Mouse (Mus musculus): ENCODE data around the gene Pccb. TPM values are rescaled to one million over a fixed set of nuclear protein-coding genes. Genes with fewer than 3 reads are reported as not detected.

Gene Pccb
- polyA plus RNA-seq, 1 experiment from 2014 or later: 22.7 TPM

- WGBS: 95% methylated on average over 8 of the region's 8 CpGs
- Histone ChIP-seq H3K27ac (replicated peaks) (no peak overlapping the region), H3K27me3 (no peaks in the 10 kb centered on the region), H3K9me3 (no peaks in the 10 kb centered on the region), H3K4me3 (no peak overlapping the region), H3K9ac (replicated peaks) (no peak overlapping the region), H3K4me2 (replicated peaks) (no peak overlapping the region), H3K36me3 (peaks cover 4% of the 10 kb centered on the region), H3K4me1 (no peaks in the 10 kb centered on the region)
- ATAC-seq (replicated peaks): no peak
Measured at GRCm38 (mm10) chr9:101002841-101003240, 31.9 kb downstream of the Pccb start.

DNA sequence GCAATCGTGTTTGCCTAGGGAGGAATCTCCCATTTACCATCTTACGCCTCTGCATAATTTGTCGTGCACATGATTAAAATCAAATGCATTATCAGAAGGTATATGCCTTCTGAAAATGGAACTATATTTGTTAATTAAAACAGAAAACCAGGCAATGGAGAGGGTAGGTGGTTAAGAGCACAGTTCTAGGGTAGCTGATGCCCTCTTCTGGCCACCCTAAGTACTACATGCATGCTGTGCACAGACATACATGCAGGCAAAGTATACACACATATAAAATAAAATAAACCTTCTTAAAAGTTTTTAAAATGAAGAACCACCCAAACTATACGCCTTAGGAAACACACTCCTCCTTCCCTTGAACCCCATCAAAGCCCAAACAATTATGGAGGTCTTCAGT lies 32.6 kb downstream of the Pccb start:
- H3K9me3 ChIP-seq: no peaks in the 10 kb centered on the region
- H3K4me2 ChIP-seq (replicated peaks): no peak overlapping the region
- H3K4me1 ChIP-seq: no peaks in the 10 kb centered on the region
- no peak overlapping the region for H3K4me3 ChIP-seq
- no peak overlapping the region for H3K9ac ChIP-seq (replicated peaks)
- 93% methylated on average over 4 of the region's 4 CpGs for WGBS
- H3K27ac ChIP-seq (replicated peaks): no peak overlapping the region
- ATAC-seq (replicated peaks): no peak
- peaks cover 4% of the 10 kb centered on the region for H3K36me3 ChIP-seq
- H3K27me3 ChIP-seq: no peaks in the 10 kb centered on the region

GRCm38 (mm10) chr9:100997138-100997537 lies 37.6 kb downstream of the Pccb start:
- Histone ChIP-seq H3K9ac (replicated peaks) (no peak overlapping the region), H3K9me3 (no peaks in the 10 kb centered on the region), H3K4me1 (no peaks in the 10 kb centered on the region), H3K27ac (replicated peaks) (no peak overlapping the region), H3K4me3 (no peak overlapping the region), H3K4me2 (replicated peaks) (no peak overlapping the region), H3K27me3 (no peaks in the 10 kb centered on the region), H3K36me3 (peaks cover 10% of the 10 kb centered on the region)
- no peak for ATAC-seq (replicated peaks)
- WGBS: 96% methylated on average over 2 of the region's 2 CpGs

DNA sequence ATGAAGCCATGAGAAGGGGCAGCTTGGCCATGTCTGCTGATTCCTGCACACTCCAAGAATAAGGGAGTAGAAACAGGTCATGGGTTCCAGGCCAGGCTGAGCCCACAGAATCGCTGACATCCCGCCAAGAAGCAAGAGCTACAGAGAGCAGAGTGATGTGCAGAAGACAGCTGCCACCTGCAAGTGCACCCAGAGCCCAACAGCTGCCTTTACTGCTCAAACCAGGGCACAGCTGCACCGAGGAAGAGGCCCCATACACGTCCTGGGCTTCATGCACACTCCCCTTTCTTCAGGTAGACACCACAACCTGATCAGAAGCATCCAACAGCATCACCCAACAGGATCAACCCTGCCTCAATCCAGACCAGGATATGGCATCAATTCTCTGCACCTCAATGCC lies 40.8 kb downstream of the Pccb start:
- Histone ChIP-seq H3K36me3 (peaks cover 15% of the 10 kb centered on the region), H3K4me3 (no peak overlapping the region), H3K27ac (replicated peaks) (no peak overlapping the region), H3K27me3 (no peaks in the 10 kb centered on the region), H3K9me3 (peaks cover 8% of the 10 kb centered on the region; the same call in 1 of the 2 replicates), H3K4me2 (replicated peaks) (no peak overlapping the region), H3K4me1 (no peaks in the 10 kb centered on the region), H3K9ac (replicated peaks) (no peak overlapping the region)
- ATAC-seq (replicated peaks): no peak
- 81% methylated on average over 4 of the region's 4 CpGs for WGBS

DNA sequence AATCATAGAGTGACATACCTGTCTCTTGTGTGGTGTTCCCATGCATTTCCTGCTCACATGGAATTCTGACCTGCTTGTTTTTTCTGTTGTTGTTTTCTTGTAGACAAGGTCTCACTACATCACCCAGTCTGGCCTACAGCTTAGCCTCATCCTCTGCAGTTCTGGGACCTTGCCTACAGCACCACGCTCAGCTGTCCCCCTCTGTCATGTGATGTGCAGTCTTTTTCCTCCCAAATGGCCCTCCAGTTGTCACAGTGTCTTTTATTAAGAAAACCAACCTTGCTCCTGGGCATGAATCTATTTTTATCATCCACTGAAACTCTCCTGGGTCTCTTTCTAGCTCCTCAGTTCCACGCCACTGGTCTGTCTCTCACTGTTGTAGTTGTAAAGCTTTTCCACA lies 42.5 kb downstream of the Pccb start:
- H3K4me1 ChIP-seq: no peaks in the 10 kb centered on the region
- H3K36me3 ChIP-seq: peaks cover 15% of the 10 kb centered on the region
- H3K9ac ChIP-seq (replicated peaks): no peak overlapping the region
- no peaks in the 10 kb centered on the region for H3K27me3 ChIP-seq
- H3K4me2 ChIP-seq (replicated peaks): no peak overlapping the region
- no peak overlapping the region for H3K27ac ChIP-seq (replicated peaks)
- H3K9me3 ChIP-seq: peaks cover 9% of the 10 kb centered on the region; the same call in 1 of the 2 replicates
- WGBS: 92% methylated on average over 2 of the region's 2 CpGs
- no peak overlapping the region for H3K4me3 ChIP-seq
- ATAC-seq (replicated peaks): no peak

GRCm38 (mm10) chr9:100991321-100991720 lies 43.4 kb downstream of the Pccb start:
- Histone ChIP-seq H3K4me1 (no peaks in the 10 kb centered on the region), H3K27ac (replicated peaks) (no peak overlapping the region), H3K27me3 (no peaks in the 10 kb centered on the region), H3K9me3 (peaks cover 9% of the 10 kb centered on the region; the same call in 1 of the 2 replicates), H3K4me3 (no peak overlapping the region), H3K9ac (replicated peaks) (no peak overlapping the region), H3K4me2 (replicated peaks) (no peak overlapping the region), H3K36me3 (peaks cover 15% of the 10 kb centered on the region)
- 90% methylated on average over 2 of the region's 2 CpGs for WGBS
- no peak for ATAC-seq (replicated peaks)

- no peak overlapping the region for H3K4me2 ChIP-seq (replicated peaks)
- H3K9me3 ChIP-seq: peaks cover 9% of the 10 kb centered on the region; the same call in 1 of the 2 replicates
- H3K27ac ChIP-seq (replicated peaks): no peak overlapping the region
- no peak overlapping the region for H3K9ac ChIP-seq (replicated peaks)
- H3K4me3 ChIP-seq: no peak overlapping the region
- no peaks in the 10 kb centered on the region for H3K27me3 ChIP-seq
- no peak for ATAC-seq (replicated peaks)
- peaks cover 15% of the 10 kb centered on the region for H3K36me3 ChIP-seq
- 92% methylated on average over 5 of the region's 5 CpGs for WGBS
- H3K4me1 ChIP-seq: no peaks in the 10 kb centered on the region
Measured at GRCm38 (mm10) chr9:100990609-100991008, 44.1 kb downstream of the Pccb start.

- no peak for ATAC-seq (replicated peaks)
- 92% methylated on average over 3 of the region's 3 CpGs for WGBS
- Histone ChIP-seq H3K27me3 (no peaks in the 10 kb centered on the region), H3K4me1 (no peaks in the 10 kb centered on the region), H3K27ac (replicated peaks) (no peak overlapping the region), H3K9me3 (peaks cover 9% of the 10 kb centered on the region; the same call in 1 of the 2 replicates), H3K36me3 (peaks cover 18% of the 10 kb centered on the region), H3K9ac (replicated peaks) (no peak overlapping the region), H3K4me2 (replicated peaks) (no peak overlapping the region), H3K4me3 (no peak overlapping the region)
Measured at GRCm38 (mm10) chr9:100987850-100988249, 46.8 kb downstream of the Pccb start.

DNA sequence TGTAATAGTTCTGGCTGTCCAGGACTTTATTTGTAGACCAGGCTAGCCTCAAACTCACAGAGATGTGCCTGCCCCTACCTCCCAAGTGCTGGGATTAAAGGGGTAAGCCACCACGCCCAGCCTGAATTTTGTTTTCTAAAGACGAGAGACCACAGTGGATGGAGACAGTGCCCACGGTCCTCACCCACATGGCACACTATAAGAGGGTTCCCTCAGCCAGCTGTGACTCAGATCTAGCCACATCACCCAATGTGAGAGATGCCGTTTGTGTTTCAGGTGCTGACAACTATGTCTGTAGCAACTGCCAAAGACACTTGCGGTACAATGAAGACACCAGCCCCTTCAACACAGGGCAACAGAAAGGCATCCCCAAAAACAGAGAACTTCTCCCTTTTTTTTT lies 47.7 kb downstream of the Pccb start:
- no peak for ATAC-seq (replicated peaks)
- Histone ChIP-seq H3K9me3 (peaks cover 9% of the 10 kb centered on the region; the same call in 1 of the 2 replicates), H3K27ac (replicated peaks) (no peak overlapping the region), H3K4me1 (no peaks in the 10 kb centered on the region), H3K9ac (replicated peaks) (no peak overlapping the region), H3K27me3 (no peaks in the 10 kb centered on the region), H3K36me3 (peaks cover 18% of the 10 kb centered on the region), H3K4me3 (no peak overlapping the region), H3K4me2 (replicated peaks) (no peak overlapping the region)
- WGBS: 91% methylated on average over 5 of the region's 5 CpGs

DNA sequence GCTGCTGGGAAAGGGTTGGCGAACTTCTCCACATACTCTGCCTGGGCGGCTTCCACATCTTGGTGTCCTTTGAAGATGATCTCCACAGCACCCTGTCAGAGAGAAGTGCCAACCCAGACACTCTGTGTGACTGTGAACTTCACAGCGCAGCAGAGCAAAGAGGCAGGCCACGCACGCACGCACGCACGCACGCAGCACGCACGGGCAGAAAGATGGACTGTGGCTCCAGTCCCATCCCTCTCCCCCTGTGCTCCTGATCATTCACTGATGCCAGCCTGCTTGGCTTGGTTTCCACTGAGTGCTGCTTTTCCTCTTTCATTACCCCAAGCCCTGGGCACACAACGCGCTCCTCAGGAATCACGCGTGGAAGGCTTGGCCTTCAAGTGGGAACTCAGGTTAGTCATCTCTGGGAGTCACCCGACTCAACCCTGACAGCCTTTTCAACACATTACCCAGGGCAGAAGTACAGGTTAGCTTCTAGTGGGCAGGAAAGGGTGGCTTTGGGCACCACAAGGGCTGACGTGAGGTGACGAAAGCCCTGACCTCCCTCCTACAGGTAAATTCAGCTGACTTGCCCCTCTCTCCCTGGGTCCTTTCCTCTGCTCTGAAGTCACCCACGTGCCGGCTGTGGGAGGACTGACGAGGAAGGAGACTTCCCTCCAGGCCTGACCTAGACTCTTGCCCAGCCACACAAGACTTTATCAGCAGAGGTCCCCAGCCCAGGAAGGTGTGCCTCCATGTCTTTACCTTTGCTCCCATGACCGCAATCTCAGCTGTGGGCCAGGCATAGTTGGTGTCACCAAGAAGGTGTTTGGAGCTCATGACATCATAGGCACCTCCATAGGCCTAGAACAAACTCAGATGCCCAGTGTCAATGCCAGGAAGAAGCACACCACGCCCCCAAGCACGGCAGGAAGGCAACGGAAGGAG lies 50.1 kb downstream of the Pccb start:
- Histone ChIP-seq H3K4me2 (replicated peaks) (no peak overlapping the region), H3K9me3 (peaks cover 8% of the 10 kb centered on the region; the same call in 1 of the 2 replicates), H3K27me3 (no peaks in the 10 kb centered on the region), H3K36me3 (peaks cover 15% of the 10 kb centered on the region), H3K4me3 (no peak overlapping the region), H3K27ac (replicated peaks) (no peak overlapping the region), H3K4me1 (no peaks in the 10 kb centered on the region), H3K9ac (replicated peaks) (no peak overlapping the region)
- whole genome bisulfite sequencing: 94% methylated on average over 25 of the region's 25 CpGs
- ATAC-seq (replicated peaks): no peak

DNA sequence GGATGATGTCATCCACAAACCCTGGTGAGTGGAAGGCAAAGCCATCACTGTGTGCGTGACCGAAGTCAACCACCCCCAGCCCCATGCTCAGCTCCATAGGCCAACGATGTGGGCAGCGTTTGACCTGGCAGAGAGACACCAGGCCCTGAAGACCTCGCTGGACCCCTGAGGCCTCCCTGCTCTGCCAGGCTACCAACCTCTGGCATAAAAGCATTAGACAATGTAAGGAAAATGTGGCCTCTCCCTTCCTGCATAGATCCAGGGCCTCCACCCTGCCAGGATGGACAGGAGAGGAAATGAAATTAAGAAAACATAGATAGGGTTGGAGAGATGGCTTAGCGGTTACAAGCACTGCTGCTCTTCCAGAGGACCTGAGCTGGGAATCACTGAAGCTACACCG lies 51.9 kb downstream of the Pccb start:
- no peak overlapping the region for H3K4me3 ChIP-seq
- H3K9me3 ChIP-seq: no peaks in the 10 kb centered on the region
- H3K27ac ChIP-seq (replicated peaks): no peak overlapping the region
- ATAC-seq (replicated peaks): no peak
- no peaks in the 10 kb centered on the region for H3K4me1 ChIP-seq
- H3K9ac ChIP-seq (replicated peaks): no peak overlapping the region
- 93% methylated on average over 7 of the region's 7 CpGs for WGBS
- no peaks in the 10 kb centered on the region for H3K27me3 ChIP-seq
- H3K36me3 ChIP-seq: peaks cover 11% of the 10 kb centered on the region
- H3K4me2 ChIP-seq (replicated peaks): no peak overlapping the region

- H3K36me3 ChIP-seq: peaks cover under 1% of the 10 kb centered on the region; the same call in 1 of the 2 replicates
- no peak overlapping the region for H3K4me2 ChIP-seq (replicated peaks)
- H3K4me1 ChIP-seq: no peaks in the 10 kb centered on the region
- no peaks in the 10 kb centered on the region for H3K27me3 ChIP-seq
- 86% methylated on average over 5 of the region's 5 CpGs for WGBS
- no peak overlapping the region for H3K27ac ChIP-seq (replicated peaks)
- no peak overlapping the region for H3K9ac ChIP-seq (replicated peaks)
- H3K9me3 ChIP-seq: no peaks in the 10 kb centered on the region
- no peak for ATAC-seq (replicated peaks)
- no peak overlapping the region for H3K4me3 ChIP-seq
Measured at GRCm38 (mm10) chr9:100979260-100979659, 55.4 kb downstream of the Pccb start.

Measured in forebrain, embryonic 15.5 days (tissue).